Mouse (Mus musculus) MEL (cell line): ENCODE measurements around the gene Fam166a.

Experiments used
- CHD1 ChIP-seq: IDR thresholded peaks from 2 replicates; pipeline ENCODE4 v1.6.1; 2012; ENCODE audit warnings: low read depth, mild to moderate bottlenecking, inconsistent platforms, low read length, improper control_type of control experiment
- CHD2 ChIP-seq: IDR thresholded peaks from 2 replicates; pipeline ENCODE4 v1.6.1; 2011; ENCODE audit warnings: low read length, improper control_type of control experiment
- CTCF ChIP-seq, 3 experiments: IDR thresholded peaks in 2 of 3; conservative IDR thresholded peaks in 1 of 3; 2 replicates each; pipeline ENCODE4 v1.5.1; 2011 to 2012; ENCODE audit warnings: low read length in 3 of 3, low read depth in 2 of 3, mild to moderate bottlenecking in 2 of 3, improper control_type of control experiment in 1 of 3, inconsistent platforms in 1 of 3, mixed read lengths in 1 of 3, moderate library complexity in 1 of 3; ENCODE audit not compliant: control insufficient read depth in 1 of 3, insufficient read depth in 1 of 3, poor library complexity in 1 of 3, severe bottlenecking in 1 of 3
- ELF1 ChIP-seq: IDR thresholded peaks from 2 replicates; pipeline ENCODE4 v1.6.1; 2014; ENCODE audit warnings: low read depth, mild to moderate bottlenecking, inconsistent platforms, low read length, improper control_type of control experiment, moderate library complexity
- EP300 ChIP-seq, 2 experiments: IDR thresholded peaks; 2 replicates each; pipeline ENCODE4 v1.6.1; 2011; ENCODE audit warnings: improper control_type of control experiment in 2 of 2, low read length in 2 of 2, low read depth in 1 of 2, mild to moderate bottlenecking in 1 of 2
- GATA1 ChIP-seq: IDR thresholded peaks from 2 replicates; pipeline ENCODE4 v1.6.1; 2011; ENCODE audit warnings: low read depth, low read length, improper control_type of control experiment
- POLR2A ChIP-seq, 2 experiments: IDR thresholded peaks; 2 replicates each; pipeline ENCODE4 v1.6.1; 2011 to 2012; ENCODE audit warnings: low read length in 2 of 2, mild to moderate bottlenecking in 2 of 2, control low read depth in 1 of 2, improper control_type of control experiment in 1 of 2, low read depth in 1 of 2, moderate library complexity in 1 of 2; ENCODE audit not compliant: control insufficient read depth in 1 of 2, insufficient read depth in 1 of 2, poor library complexity in 1 of 2
- SMC3 ChIP-seq: IDR thresholded peaks from 2 replicates; pipeline ENCODE4 v1.6.1; 2011; ENCODE audit warnings: low read depth, low read length, improper control_type of control experiment
- TAL1 ChIP-seq: IDR thresholded peaks from 2 replicates; pipeline ENCODE4 v1.6.1; 2012; ENCODE audit warnings: mild to moderate bottlenecking, inconsistent platforms, low read length, moderate library complexity, mixed read lengths
- ZMIZ1 ChIP-seq: IDR thresholded peaks from 2 replicates; pipeline ENCODE4 v1.6.1; 2012; ENCODE audit warnings: low read depth, mild to moderate bottlenecking, inconsistent platforms, low read length, improper control_type of control experiment, moderate library complexity

DNA sequence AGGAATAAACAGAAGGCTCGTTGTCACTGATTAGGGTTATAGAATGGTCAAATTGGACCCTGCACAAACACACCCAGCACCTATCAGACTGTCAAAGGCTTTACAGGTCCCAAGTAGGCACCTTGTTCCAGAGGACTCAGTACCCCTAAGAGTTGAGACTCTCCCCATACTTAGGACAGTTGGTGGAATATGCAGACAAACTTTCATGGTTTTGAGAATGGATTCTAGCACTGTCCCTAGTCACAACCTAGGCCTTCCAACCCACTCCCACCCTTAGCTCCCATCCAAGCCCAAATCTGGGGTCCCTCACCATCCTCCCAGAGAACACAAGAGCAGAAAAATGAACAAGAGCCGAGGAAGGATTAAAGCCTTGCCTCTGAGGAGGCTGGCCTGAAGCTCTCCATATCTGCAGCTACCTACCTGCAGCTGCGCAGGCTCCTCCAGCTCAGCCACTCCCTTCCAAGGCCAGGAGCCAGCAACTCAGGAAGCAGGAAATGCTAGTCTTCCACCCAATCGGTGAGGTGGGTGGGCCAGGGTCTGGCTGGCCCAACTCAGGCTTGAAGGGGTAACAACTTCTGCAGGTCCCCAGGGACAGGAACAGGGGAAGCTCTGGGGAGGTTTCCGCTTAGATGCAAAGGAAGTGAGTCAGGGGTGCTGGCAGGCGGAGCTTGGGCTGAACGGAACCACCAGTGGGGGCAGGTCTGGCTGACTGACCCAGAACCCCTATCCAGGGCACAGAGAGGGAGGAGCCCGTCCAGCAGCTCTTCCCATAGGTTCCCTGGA is 22.2 kb upstream of the Fam166a start, which contains the start of gene Tor4a:
- TF ChIP-seq CTCF (IDR thresholded peaks at IDR 0.05 in 2 of 3, conservative IDR thresholded peaks at IDR 0.05 in 1 of 3; ENCODE audit: control insufficient read depth in 1 of 3, insufficient read depth in 1 of 3, low read depth in 2 of 3, low read length in 3 of 3, poor library complexity in 1 of 3, severe bottlenecking in 1 of 3) (no peak), CHD1 (peak; percentile 74), ELF1 (peak; percentile 96), POLR2A (IDR thresholded peaks at IDR 0.05; ENCODE audit: control insufficient read depth in 1 of 2, insufficient read depth in 1 of 2, low read depth in 1 of 2, low read length in 2 of 2, poor library complexity in 1 of 2) (peak; percentile 50 to 60; a peak in 2 of 4 replicates), ZMIZ1 (peak; percentile 84), GATA1 (no peak), EP300 (IDR thresholded peaks at IDR 0.05; ENCODE audit: low read depth in 1 of 2, low read length in 2 of 2) (peak; percentile 14 to 41; a peak in 1 of 4 replicates), TAL1 (0 out of 2 replicates have a peak, but pooled peaks have one; percentile 6), SMC3 (no peak), CHD2 (no peak)
